20 mouse cellular contexts compared by ENCODE assay signal in the genomic region with DNA sequence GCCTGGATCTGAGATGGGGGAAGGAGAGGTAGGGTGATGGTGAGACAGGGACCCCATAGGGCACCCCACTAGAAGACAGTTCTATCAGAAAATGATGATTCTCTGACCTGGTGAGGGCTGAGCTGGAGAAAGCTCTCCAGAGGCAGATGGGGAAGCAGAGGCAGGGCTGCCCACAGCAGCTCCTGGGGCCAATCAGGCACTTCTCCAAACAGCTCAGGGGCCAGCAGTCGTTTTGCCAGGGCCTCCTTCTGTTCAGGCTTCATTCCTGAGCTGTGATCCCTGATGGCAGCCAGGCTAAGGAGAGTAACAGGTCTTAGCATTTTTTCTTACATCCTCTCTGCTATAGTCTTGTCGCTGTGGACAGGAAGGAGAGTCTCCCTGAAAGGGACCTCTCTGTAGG. TPM values are rescaled to one million over a fixed set of nuclear protein-coding genes. Genes with fewer than 3 reads are reported as not detected.
A peak's percentile ranks its signal among the peaks of the same experiment; 100 is the strongest.
DNase-seq lines count a peak whose midpoint lies in the region; ATAC-seq lines count a peak whose summit lies in the region.
"Had no signal": no experiment of that assay in that cellular context is flagged by ENCODE, and none has a peak within 500 bp of the region (broad histone marks: within the 10 kb centered on the region; RNA-seq: fewer than 3 reads in every experiment).

No protein-coding gene starts in this region.

- no peak for ATAC-seq in limb, embryonic 12.5 days (ENCODE audit: insufficient number of reproducible peaks, insufficient read depth, low FRiP score, low TSS enrichment, low read depth)
- ATAC-seq: activated CD4-positive, CD25-positive, alpha-beta regulatory T cell, adult 4 months; CD4-positive, CD25-positive, alpha-beta regulatory T cell, adult 4 months; Patski had no signal

- H3K9me3 ChIP-seq in limb, embryonic 12.5 days = no peaks in the 10 kb centered on the region
- H3K9me3 ChIP-seq in limb, embryonic 10.5 days (replicated peaks) = no peaks in the 10 kb centered on the region
- H3K9me3 ChIP-seq: G1E had no signal

- H3K27ac ChIP-seq in limb, embryonic 12.5 days = no peak overlapping the region
- no peak overlapping the region for H3K27ac ChIP-seq in limb, embryonic 10.5 days

- no peak overlapping the region for H3K4me3 ChIP-seq in limb, embryonic 12.5 days (replicated peaks)
- no peak overlapping the region for H3K4me3 ChIP-seq in limb, embryonic 10.5 days

- WGBS in limb, embryonic 12.5 days = 47% methylated on average over 2 of the region's 2 CpGs
- WGBS in limb, embryonic 10.5 days = 60% methylated on average over 2 of the region's 2 CpGs

- no peak overlapping the region for H3K4me2 ChIP-seq in limb, embryonic 12.5 days

- peak; percentile 53 to 64 for DNase-seq in cerebellum, postnatal 10 days
- no peak for DNase-seq in cerebellum, adult 9-10 months
- DNase-seq in limb, embryonic 10.5 days (ENCODE audit: low spot score) = no peak
- DNase-seq: adrenal gland, adult 2 months; adrenal gland, adult 8-10 months; adrenal gland, postnatal 10 days; adrenal gland, postnatal 14 days; adrenal gland, postnatal 25 days; adrenal gland, postnatal 36 days; B cell, adult 2 months; cerebellum, adult 11 months; cerebellum, adult 11-12 months; cerebellum, adult 18-20 months had no signal

- no peaks in the 10 kb centered on the region for H3K4me1 ChIP-seq in limb, embryonic 12.5 days (replicated peaks)
- H3K4me1 ChIP-seq in limb, embryonic 10.5 days = 0 out of 2 replicates have a peak, but pooled peaks cover 4% of the 10 kb centered on the region

- H3K36me3 ChIP-seq in limb, embryonic 12.5 days = no peaks in the 10 kb centered on the region
- H3K36me3 ChIP-seq in limb, embryonic 10.5 days = no peaks in the 10 kb centered on the region
- H3K36me3 ChIP-seq: G1E had no signal

- peak overlapping the region; percentile 18; the same call in 1 of the 2 replicates for H3K9ac ChIP-seq in limb, embryonic 12.5 days (replicated peaks)

- peaks cover 11% of the 10 kb centered on the region; the same call in 1 of the 2 replicates for H3K27me3 ChIP-seq in limb, embryonic 12.5 days
- H3K27me3 ChIP-seq in limb, embryonic 10.5 days (ENCODE audit: low read depth, poor library complexity, severe bottlenecking) = no peaks in the 10 kb centered on the region

RNA-seq across cellular contexts. Expression of a gene that starts 12.2 kb away (rescaled TPM):
- not detected in 2 replicates for polyA plus RNA-seq in limb, embryonic 12.5 days (2016; fragmentation: Nextera tagmentation; extraction: Ambion mirVana)
- not detected in 2 replicates for polyA plus RNA-seq in limb, embryonic 10.5 days (2016; fragmentation: Nextera tagmentation; extraction: Ambion mirVana)
- polyA plus RNA-seq: brain, embryonic 14.5 days; C2C12; G1E; Patski had no signal

RNA-seq across cellular contexts. Expression of a gene that starts 17.3 kb away (rescaled TPM):
- 1.6 and 2.1 TPM in 2 replicates for polyA plus RNA-seq in limb, embryonic 12.5 days (2016; fragmentation: Nextera tagmentation; extraction: Ambion mirVana)
- polyA plus RNA-seq in limb, embryonic 10.5 days (2016; fragmentation: Nextera tagmentation; extraction: Ambion mirVana) = 0.59 and 1.5 TPM in 2 replicates
- polyA plus RNA-seq: CD4-positive, CD25-positive, alpha-beta regulatory T cell, adult 4 months; G1E had no signal

RNA-seq across cellular contexts. Expression of a gene that starts 19.6 kb away (rescaled TPM):
- polyA plus RNA-seq in limb, embryonic 12.5 days (2016; fragmentation: Nextera tagmentation; extraction: Ambion mirVana) = 7.6 and 9.9 TPM in 2 replicates
- 7.5 and 8.9 TPM in 2 replicates for polyA plus RNA-seq in limb, embryonic 10.5 days (2016; fragmentation: Nextera tagmentation; extraction: Ambion mirVana)

RNA-seq across cellular contexts. Expression of a gene that starts 38.8 kb away (rescaled TPM):
- polyA plus RNA-seq in limb, embryonic 12.5 days (2016; fragmentation: Nextera tagmentation; extraction: Ambion mirVana) = 620 and 666 TPM in 2 replicates
- polyA plus RNA-seq in limb, embryonic 10.5 days (2016; fragmentation: Nextera tagmentation; extraction: Ambion mirVana) = 603 and 646 TPM in 2 replicates

RNA-seq across cellular contexts. Expression of a gene that starts 38.8 kb away (rescaled TPM):
- polyA plus RNA-seq in limb, embryonic 12.5 days (2016; fragmentation: Nextera tagmentation; extraction: Ambion mirVana) = 3.5 and 4.1 TPM in 2 replicates
- polyA plus RNA-seq in limb, embryonic 10.5 days (2016; fragmentation: Nextera tagmentation; extraction: Ambion mirVana) = 2.3 and 2.9 TPM in 2 replicates

Comparison
In these comparisons a context has a peak if more than half of its experiments do, and no peak if none do; other contexts are left out.
1. DNase-seq: peak in cerebellum, postnatal 10 days (2 of 2); none in cerebellum, adult 9-10 months (single experiment) and limb, embryonic 10.5 days (single experiment).